Mouse (Mus musculus): Measurements from ENCODE around the gene Irak1bp1. TPM values are rescaled to one million over a fixed set of nuclear protein-coding genes. Genes with fewer than 3 reads are reported as not detected.

Irak1bp1 gene
- total RNA-seq (2022): 10 to 100 TPM; 17.0 to 19.1 (median 18.5) TPM

DNA sequence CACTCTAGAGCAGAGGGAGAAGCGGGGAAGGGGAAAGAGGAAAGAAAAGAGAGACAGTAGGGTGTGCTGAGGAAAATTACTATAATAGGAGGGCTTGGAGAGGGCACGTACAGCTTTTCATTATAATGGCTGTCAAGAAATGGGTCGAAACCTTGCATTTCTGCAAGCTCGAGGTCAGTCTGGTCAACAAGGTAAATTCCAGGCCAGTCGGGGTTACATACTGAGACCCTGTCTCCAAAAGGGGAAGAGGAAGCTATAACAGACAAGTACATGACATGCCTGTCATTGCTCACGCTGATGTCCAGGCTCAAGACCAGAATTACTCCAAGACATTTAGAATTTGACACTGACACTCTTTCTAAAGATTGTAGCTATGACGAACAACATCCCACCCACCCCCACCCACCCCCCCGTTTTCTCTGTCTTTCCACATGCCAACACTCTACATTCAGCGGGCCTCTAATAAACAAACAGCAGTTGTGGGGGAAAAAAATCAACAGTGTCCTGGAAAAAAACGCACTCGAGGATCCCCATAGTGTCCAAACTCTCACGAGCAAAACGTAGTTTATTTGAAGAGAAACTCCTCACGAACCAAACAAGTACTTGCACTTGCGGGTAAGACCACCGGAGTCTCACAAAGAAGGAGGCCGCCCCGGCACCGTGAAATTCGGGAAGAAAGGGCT, at the start of gene Irak1bp1:
Irak1bp1 (plus strand) TSS at position 534 of the 683 bp plus-strand sequence.
- no peak for DNase-seq (ENCODE audit: low spot score in 2 of 2)

- no peak for DNase-seq (ENCODE audit: low spot score in 2 of 2)
Measured at GRCm38 (mm10) chr9:82788375-82788774, 41.0 kb upstream of the Irak1bp1 start.

GRCm38 (mm10) chr9:82800360-82800759, 29.0 kb upstream of the Irak1bp1 start:
- no peak for DNase-seq (ENCODE audit: low spot score in 2 of 2)

- no peak for DNase-seq (ENCODE audit: low spot score in 2 of 2)
Measured at GRCm38 (mm10) chr9:82807129-82807528, 22.2 kb upstream of the Irak1bp1 start.

DNA sequence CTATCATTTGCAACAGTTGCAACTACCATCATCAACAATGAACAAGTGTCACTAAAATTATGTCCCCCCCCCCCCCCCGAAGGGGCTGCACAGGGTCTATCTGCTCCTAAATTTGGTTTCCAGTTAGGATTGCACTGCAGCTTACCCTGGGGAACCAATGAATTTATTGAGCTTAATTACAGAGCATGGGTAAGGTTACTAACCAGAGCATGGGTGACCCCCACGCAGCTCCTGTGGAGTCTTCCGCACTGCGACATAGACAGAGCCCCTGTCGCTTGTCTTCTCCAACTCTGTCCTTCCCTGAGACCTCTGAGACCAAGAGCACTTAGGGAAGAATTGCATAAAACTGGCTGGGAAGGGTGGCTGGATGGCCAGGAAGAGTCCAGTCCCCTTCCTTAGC, 21.7 kb upstream of the Irak1bp1 start:
- DNase-seq (ENCODE audit: low spot score in 2 of 2): no peak

GRCm38 (mm10) chr9:82812172-82812963, 17.0 kb upstream of the Irak1bp1 start:
- no peak for DNase-seq (ENCODE audit: low spot score in 2 of 2)

- no peak for DNase-seq (ENCODE audit: low spot score in 2 of 2)
Measured at GRCm38 (mm10) chr9:82814536-82814935, 14.8 kb upstream of the Irak1bp1 start.

DNA sequence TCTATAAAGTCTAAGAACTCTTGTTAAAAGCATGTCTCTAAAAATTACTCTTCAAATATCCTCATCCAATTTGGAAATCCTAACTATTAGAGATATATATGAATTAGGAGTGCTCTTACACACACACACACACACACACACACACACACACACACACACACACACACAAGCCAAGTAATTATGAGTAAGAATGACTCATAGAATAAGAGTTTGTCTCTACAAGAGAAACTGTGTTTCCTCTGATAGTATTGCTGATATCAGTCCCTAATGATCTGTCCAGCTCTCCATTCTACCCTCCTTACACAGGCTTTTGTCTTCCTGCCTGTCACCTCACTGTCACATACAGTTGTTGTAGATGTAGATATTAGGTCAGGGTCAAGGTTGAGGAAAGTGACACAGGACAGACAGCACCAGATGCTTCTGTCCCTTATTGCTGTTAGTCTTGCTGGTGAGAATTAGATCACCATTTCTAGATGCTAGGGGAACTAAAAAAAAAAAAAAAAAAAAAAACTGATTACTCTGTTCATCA, 14.0 kb upstream of the Irak1bp1 start:
- no peak for DNase-seq (ENCODE audit: low spot score in 2 of 2)

GRCm38 (mm10) chr9:82826426-82826825, 2.9 kb upstream of the Irak1bp1 start:
- no peak for DNase-seq (ENCODE audit: low spot score in 2 of 2)

DNA sequence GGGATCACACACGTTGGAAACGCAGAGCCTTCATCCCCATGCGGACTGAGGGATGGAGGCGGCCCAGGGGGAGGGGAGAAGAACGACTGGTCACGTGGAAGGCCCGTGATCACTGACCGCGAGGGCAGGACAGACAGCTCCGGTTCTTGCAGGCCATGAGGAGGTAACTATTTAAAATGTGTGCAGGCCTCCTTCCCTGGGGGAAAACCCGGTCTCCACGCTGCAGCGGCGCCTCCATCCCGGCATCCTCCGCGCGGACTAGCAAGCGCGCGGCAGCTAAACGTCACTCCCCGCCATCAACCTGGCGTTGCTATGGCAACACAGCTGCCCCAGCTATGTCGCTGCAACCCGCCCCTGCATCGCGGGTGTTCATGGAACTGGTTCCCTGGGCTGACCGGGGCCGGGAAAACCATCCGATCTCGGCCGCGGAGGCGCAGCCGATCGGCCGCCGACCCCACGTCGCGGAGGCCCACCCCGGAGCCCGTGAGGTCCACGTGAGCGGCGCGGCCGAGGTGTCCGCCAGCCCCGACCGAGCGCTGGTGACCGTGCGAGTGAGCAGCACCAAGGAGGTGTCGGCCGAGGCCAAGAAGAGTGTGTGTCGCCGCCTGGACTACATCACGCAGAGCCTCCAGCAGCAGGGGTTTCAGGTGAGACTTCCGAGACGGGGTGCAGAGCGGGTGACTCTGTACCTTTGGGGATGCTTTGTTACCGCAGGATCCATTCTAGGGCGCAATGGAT, 522 bp downstream of the Irak1bp1 start:
- peak; percentile 83 to 87 for DNase-seq (ENCODE audit: low spot score in 2 of 2)

- no peak for DNase-seq (ENCODE audit: low spot score in 2 of 2)
Measured at GRCm38 (mm10) chr9:82831891-82832290, 2.6 kb downstream of the Irak1bp1 start.

DNA sequence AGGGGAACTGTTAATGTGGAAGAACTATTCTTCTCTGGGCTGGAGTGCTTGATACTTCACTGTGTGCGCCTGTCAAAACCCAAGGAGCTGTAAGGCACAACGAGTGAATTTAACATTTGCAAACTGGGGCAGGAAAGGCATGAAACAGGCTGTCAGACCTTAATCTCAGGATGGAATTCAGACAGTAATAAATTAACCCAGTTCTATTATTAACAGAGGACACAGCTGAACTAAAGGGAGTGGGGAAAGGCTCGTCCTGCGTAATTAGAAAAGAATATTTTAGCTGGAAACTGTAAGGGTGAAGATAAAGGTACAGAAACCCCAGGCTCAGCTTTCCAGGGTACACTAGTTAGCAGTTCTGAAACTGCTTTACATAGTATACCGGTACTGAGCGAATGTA, 6.6 kb downstream of the Irak1bp1 start:
- no peak for DNase-seq (ENCODE audit: low spot score in 2 of 2)

DNA sequence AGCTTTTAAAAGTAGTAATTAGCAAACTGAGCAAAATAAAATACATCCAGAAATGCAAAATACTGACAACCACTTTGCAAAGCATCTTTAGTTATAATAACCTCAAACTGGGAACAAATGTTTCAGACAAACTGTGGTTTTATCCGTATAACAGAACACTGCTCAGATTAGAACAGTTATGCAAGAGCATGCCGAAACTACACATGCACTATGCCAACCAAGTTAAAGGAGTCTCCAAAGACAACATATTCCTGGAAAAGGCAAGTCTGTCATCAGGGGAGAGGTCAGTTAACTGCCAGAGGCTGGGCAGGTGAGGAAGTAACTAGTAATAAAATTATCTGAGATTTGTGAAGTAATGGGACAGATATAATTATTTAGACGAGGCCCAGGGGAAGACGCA, 13.3 kb downstream of the Irak1bp1 start:
- DNase-seq (ENCODE audit: low spot score in 2 of 2): no peak

DNA sequence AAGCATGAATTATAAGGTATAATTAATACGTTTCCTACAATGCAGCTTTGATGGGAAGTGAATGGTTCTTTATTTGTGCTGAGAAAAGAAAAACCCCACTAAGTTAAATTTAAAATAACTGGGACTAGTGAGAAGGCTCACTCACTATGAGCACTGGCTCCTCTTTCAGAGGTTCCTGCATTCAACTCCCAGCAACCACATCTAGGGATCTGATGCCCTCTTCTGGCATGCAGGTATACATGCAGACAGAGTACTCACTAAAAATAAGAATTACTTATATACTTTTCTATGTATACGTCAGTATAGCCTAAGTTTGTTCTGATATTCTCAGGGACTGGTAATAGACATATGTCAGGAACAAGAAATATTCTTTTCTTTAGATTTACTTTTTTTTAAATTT, 24.7 kb downstream of the Irak1bp1 start:
- no peak for DNase-seq (ENCODE audit: low spot score in 2 of 2)

DNA sequence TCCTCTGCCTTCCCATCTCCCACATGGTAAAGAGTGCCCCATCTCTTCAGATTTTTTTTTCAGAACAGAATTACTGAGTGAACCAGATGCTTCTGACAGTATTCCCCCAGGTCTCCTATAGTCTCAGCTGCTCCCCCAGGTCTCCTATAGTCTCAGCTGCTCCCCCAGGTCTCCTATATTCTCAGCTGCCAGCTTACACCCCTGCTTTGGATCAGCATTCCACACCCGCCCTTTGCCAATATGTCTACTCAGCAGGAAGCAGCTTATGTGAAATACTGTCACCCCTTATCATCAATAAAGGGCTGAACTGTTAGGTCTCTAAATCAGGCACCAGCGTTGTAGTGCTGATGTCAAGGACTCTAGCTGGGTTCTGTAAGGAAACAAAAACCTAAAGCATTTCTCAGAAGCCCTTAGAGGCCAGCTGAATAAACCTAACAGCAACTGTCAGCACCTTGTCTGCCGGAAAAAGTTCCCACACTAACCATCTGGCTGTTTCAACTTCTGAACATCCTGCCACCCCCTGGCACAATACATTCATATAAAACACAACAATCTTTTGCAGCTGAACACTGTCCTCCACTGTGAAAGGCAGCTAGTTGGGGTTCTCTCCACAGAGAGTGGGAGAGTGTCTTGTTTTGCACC, 25.8 kb downstream of the Irak1bp1 start:
- DNase-seq (ENCODE audit: low spot score in 2 of 2): peak in 1 of 2 experiments; percentile 29

GRCm38 (mm10) chr9:82856241-82856640, 26.9 kb downstream of the Irak1bp1 start:
- DNase-seq (ENCODE audit: low spot score in 2 of 2): no peak

- no peak for DNase-seq (ENCODE audit: low spot score in 2 of 2)
Measured at GRCm38 (mm10) chr9:82860805-82861204, 31.5 kb downstream of the Irak1bp1 start.

DNA sequence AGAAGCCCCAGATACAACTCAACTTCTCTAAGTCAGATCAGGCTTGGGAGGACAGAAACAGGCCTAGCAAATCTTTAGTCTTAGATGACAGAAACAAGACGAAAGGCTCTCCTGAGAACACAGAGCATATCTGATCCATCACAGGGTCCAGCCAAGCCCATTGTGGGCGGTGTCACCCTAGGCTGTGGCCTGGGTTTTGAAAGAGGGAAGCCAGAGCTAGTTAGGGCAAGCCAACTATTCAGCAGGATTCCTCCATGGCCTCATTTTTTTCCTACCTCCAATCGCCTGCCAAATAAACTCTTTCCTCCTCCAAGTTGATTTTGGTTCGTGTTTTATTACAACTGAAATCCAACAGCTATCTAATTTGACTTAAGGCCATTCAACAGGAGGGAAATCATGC, 32.0 kb downstream of the Irak1bp1 start:
- DNase-seq (ENCODE audit: low spot score in 2 of 2): no peak

- DNase-seq (ENCODE audit: low spot score in 2 of 2): no peak
Measured at GRCm38 (mm10) chr9:82861775-82862430, 32.6 kb downstream of the Irak1bp1 start.

DNA sequence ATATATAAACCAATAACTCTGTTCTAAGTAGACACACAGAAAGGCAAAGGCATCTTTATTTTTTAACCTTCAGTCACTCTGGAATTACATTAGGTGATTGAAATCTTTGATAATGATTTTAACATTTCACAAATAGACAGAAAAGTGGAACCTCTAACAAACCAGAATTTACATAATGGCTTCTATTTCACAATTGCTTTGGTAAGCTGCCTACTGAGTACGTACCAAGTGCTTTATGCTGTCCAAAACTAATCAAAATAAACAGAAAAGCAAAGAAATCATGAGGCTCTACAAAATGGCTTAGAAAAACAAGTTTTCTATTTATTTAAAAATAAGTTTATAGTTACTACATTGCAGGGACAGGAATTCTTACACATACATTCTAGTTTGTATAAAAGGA, 36.8 kb downstream of the Irak1bp1 start:
- no peak for DNase-seq (ENCODE audit: low spot score in 2 of 2)

GRCm38 (mm10) chr9:82867698-82868097, 38.4 kb downstream of the Irak1bp1 start:
- DNase-seq (ENCODE audit: low spot score in 2 of 2): no peak

Measured in layer of hippocampus, adult 8-10 months (tissue).